ENCODE assay signal across 9 mouse cellular contexts in genomic region chr12:112810092-112810885, GRCm38 (mm10). TPM values are rescaled to one million over a fixed set of nuclear protein-coding genes. Genes with fewer than 3 reads are reported as not detected.
DNase-seq lines count a peak whose midpoint lies in the region; ATAC-seq and TF ChIP-seq lines count a peak whose summit lies in the region.
"Had no signal": no experiment of that assay in that cellular context is flagged by ENCODE, and none has a peak within 500 bp of the region (broad histone marks: within the 10 kb centered on the region; RNA-seq: fewer than 3 reads in every experiment).

No protein-coding gene starts in this region.

- H3K27me3 ChIP-seq in lung, embryonic 14.5 days (ENCODE audit: insufficient read depth, low read length): no peaks in the 10 kb centered on the region
- H3K27me3 ChIP-seq in hindbrain, postnatal 0 days (ENCODE audit: insufficient read depth, low read length): no peaks in the 10 kb centered on the region
- no peaks in the 10 kb centered on the region for H3K27me3 ChIP-seq in neural tube, embryonic 15.5 days (replicated peaks)

- TF ChIP-seq CTCF in lung, embryonic 14.5 days (IDR thresholded peaks at IDR 0.05; ENCODE audit: low read depth): no peak
- no peak for TF ChIP-seq CTCF in hindbrain, postnatal 0 days (IDR thresholded peaks at IDR 0.05; ENCODE audit: low read depth)

- H3K27ac ChIP-seq in lung, embryonic 14.5 days (ENCODE audit: low read depth): no peak overlapping the region
- no peak overlapping the region for H3K27ac ChIP-seq in hindbrain, postnatal 0 days
- H3K27ac ChIP-seq in neural tube, embryonic 15.5 days (replicated peaks): no peak overlapping the region

- intact Hi-C loops in heart, postnatal 25 days (cut with DNase I): no loop called here
- intact Hi-C loops in left cerebral cortex, postnatal 10 days (cut with DNase I): no loop called here

- WGBS in lung, embryonic 14.5 days: 55% methylated on average over 19 of the region's 19 CpGs
- WGBS in hindbrain, postnatal 0 days: 61% methylated on average over 19 of the region's 19 CpGs
- 69% methylated on average over 19 of the region's 19 CpGs for WGBS in neural tube, embryonic 15.5 days

- no peaks in the 10 kb centered on the region for H3K9me3 ChIP-seq in lung, embryonic 14.5 days (ENCODE audit: low read depth, low read length)
- H3K9me3 ChIP-seq in hindbrain, postnatal 0 days (ENCODE audit: low read length): no peaks in the 10 kb centered on the region
- H3K9me3 ChIP-seq in neural tube, embryonic 15.5 days (replicated peaks): no peaks in the 10 kb centered on the region

- H3K4me2 ChIP-seq in lung, embryonic 14.5 days: peak overlapping the region; percentile 99
- peak overlapping the region; percentile 98 for H3K4me2 ChIP-seq in hindbrain, postnatal 0 days (ENCODE audit: low read depth, low read length)
- peak overlapping the region; percentile 96 for H3K4me2 ChIP-seq in neural tube, embryonic 15.5 days

- H3K4me1 ChIP-seq in lung, embryonic 14.5 days (ENCODE audit: insufficient read depth): 0 out of 2 replicates have a peak, but pooled peaks cover 3% of the 10 kb centered on the region
- 0 out of 2 replicates have a peak, but pooled peaks cover 10% of the 10 kb centered on the region for H3K4me1 ChIP-seq in hindbrain, postnatal 0 days (ENCODE audit: insufficient read depth, low read length)
- H3K4me1 ChIP-seq in neural tube, embryonic 15.5 days: peaks cover 30% of the 10 kb centered on the region

- H3K36me3 ChIP-seq in lung, embryonic 14.5 days (ENCODE audit: insufficient read depth): peaks cover 11% of the 10 kb centered on the region
- peaks cover 13% of the 10 kb centered on the region; the same call in 1 of the 2 replicates for H3K36me3 ChIP-seq in hindbrain, postnatal 0 days (ENCODE audit: insufficient read depth, low read length)
- H3K36me3 ChIP-seq in neural tube, embryonic 15.5 days: peaks cover 20% of the 10 kb centered on the region

- peak; percentile 75 for DNase-seq in heart, adult 11 months
- no peak for DNase-seq in heart, postnatal 25 days (ENCODE audit: low spot score)
- no peak for DNase-seq in lung, embryonic 14.5 days
- no peak for DNase-seq in lung, postnatal 10 days
- DNase-seq in hindbrain, postnatal 0 days (ENCODE audit: low spot score): no peak
- DNase-seq in left cerebral cortex, postnatal 10 days (ENCODE audit: extremely low spot score in 1 of 2, low spot score in 2 of 2): no peak
- DNase-seq: kidney, postnatal 4 days had no signal

- no peak for ATAC-seq in lung, embryonic 14.5 days (ENCODE audit: insufficient read depth)
- no peak for ATAC-seq in hindbrain, postnatal 0 days
- ATAC-seq in neural tube, embryonic 15.5 days (ENCODE audit: low FRiP score): no peak
- no peak for ATAC-seq in CD4-positive, CD25-positive, alpha-beta regulatory T cell, adult 4 months

- H3K4me3 ChIP-seq in lung, embryonic 14.5 days (ENCODE audit: low read depth, low read length): peak overlapping the region; percentile 64; the same call in 1 of the 2 replicates
- peak overlapping the region; percentile 68 for H3K4me3 ChIP-seq in hindbrain, postnatal 0 days (ENCODE audit: low read length)
- peak overlapping the region; percentile 77; the same call in 1 of the 2 replicates for H3K4me3 ChIP-seq in neural tube, embryonic 15.5 days (replicated peaks)

- H3K9ac ChIP-seq in lung, embryonic 14.5 days: no peak overlapping the region
- H3K9ac ChIP-seq in hindbrain, postnatal 0 days (replicated peaks; ENCODE audit: low read length): no peak overlapping the region; the same call in 1 of the 2 replicates
- H3K9ac ChIP-seq in neural tube, embryonic 15.5 days (replicated peaks): peak overlapping the region; percentile 17; the same call in 1 of the 2 replicates

RNA-seq across cellular contexts. Expression of gene Clba1, which starts 1.6 kb away (rescaled TPM):
- 1 to 10 TPM; 1.5 to 1.9 TPM for total RNA-seq in heart, postnatal 25 days (2021)
- polyA plus RNA-seq in lung, embryonic 14.5 days (2014; fragmentation: Nextera tagmentation; extraction: Ambion mirVana): 4.3 and 5.1 TPM in 2 replicates
- 16.7 and 16.9 TPM in 2 replicates for total RNA-seq in hindbrain, postnatal 0 days (2014; rRNA removed)
- polyA plus RNA-seq in hindbrain, postnatal 0 days (2015; fragmentation: Nextera tagmentation; extraction: Ambion mirVana): 20.3 and 21.0 TPM in 2 replicates
- 19.6 and 21.1 TPM in 2 replicates for polyA plus RNA-seq in neural tube, embryonic 15.5 days (2015; fragmentation: Nextera tagmentation; extraction: Ambion mirVana)
- total RNA-seq in left cerebral cortex, postnatal 10 days (2021): 10 to 100 TPM; 14.6 to 16.5 TPM
- under 1 TPM in 1 of 2 experiments, not detected in 1; 0.22 TPM for polyA plus RNA-seq in CD4-positive, CD25-positive, alpha-beta regulatory T cell, adult 4 months (2017; shearing (Covaris generic))

RNA-seq across cellular contexts. Expression of gene Ahnak2, which starts 7.8 kb away (rescaled TPM):
- total RNA-seq in heart, postnatal 25 days (2021): 10 to 100 TPM; 15.3 to 16.5 TPM
- polyA plus RNA-seq in lung, embryonic 14.5 days (2014; fragmentation: Nextera tagmentation; extraction: Ambion mirVana): 0.61 and 0.64 TPM in 2 replicates
- 7.7 and 12.1 TPM in 2 replicates for total RNA-seq in hindbrain, postnatal 0 days (2014; rRNA removed)
- polyA plus RNA-seq in hindbrain, postnatal 0 days (2015; fragmentation: Nextera tagmentation; extraction: Ambion mirVana): 3.3 and 3.6 TPM in 2 replicates
- polyA plus RNA-seq in neural tube, embryonic 15.5 days (2015; fragmentation: Nextera tagmentation; extraction: Ambion mirVana): 4.5 and 5.7 TPM in 2 replicates
- total RNA-seq in left cerebral cortex, postnatal 10 days (2021): 10 to 100 TPM; 13.8 to 14.5 TPM
- polyA plus RNA-seq in CD4-positive, CD25-positive, alpha-beta regulatory T cell, adult 4 months (2017; shearing (Covaris generic)): not detected

RNA-seq across cellular contexts. Expression of gene Cdca4, which starts 18.9 kb away (rescaled TPM):
- total RNA-seq in heart, postnatal 25 days (2021): 1 to 10 TPM; 6.4 to 7.6 TPM
- polyA plus RNA-seq in lung, embryonic 14.5 days (2014; fragmentation: Nextera tagmentation; extraction: Ambion mirVana): 140 and 153 TPM in 2 replicates
- total RNA-seq in hindbrain, postnatal 0 days (2014; rRNA removed): 27.9 and 28.6 TPM in 2 replicates
- polyA plus RNA-seq in hindbrain, postnatal 0 days (2015; fragmentation: Nextera tagmentation; extraction: Ambion mirVana): 23.6 and 25.2 TPM in 2 replicates
- 30.3 and 48.6 TPM in 2 replicates for polyA plus RNA-seq in neural tube, embryonic 15.5 days (2015; fragmentation: Nextera tagmentation; extraction: Ambion mirVana)
- total RNA-seq in left cerebral cortex, postnatal 10 days (2021): 10 to 100 TPM; 11.5 TPM
- polyA plus RNA-seq in CD4-positive, CD25-positive, alpha-beta regulatory T cell, adult 4 months (2017; shearing (Covaris generic)): 10 to 100 TPM; 70.5 to 85.8 TPM

RNA-seq across cellular contexts. Expression of gene Pld4, which starts 49.8 kb away (rescaled TPM):
- total RNA-seq in heart, postnatal 25 days (2021): 1 to 10 TPM; 5.6 to 6.9 TPM
- polyA plus RNA-seq in lung, embryonic 14.5 days (2014; fragmentation: Nextera tagmentation; extraction: Ambion mirVana): 9.3 and 10.9 TPM in 2 replicates
- 10.5 and 14.5 TPM in 2 replicates for total RNA-seq in hindbrain, postnatal 0 days (2014; rRNA removed)
- 9.4 and 10.8 TPM in 2 replicates for polyA plus RNA-seq in hindbrain, postnatal 0 days (2015; fragmentation: Nextera tagmentation; extraction: Ambion mirVana)
- 8.4 and 42.0 TPM in 2 replicates for polyA plus RNA-seq in neural tube, embryonic 15.5 days (2015; fragmentation: Nextera tagmentation; extraction: Ambion mirVana)
- 10 to 100 TPM in 1 of 2 experiments, 1 to 10 TPM in 1; 10.0 to 11.9 TPM for total RNA-seq in left cerebral cortex, postnatal 10 days (2021)
- 1 to 10 TPM; 1.7 to 7.2 TPM for polyA plus RNA-seq in CD4-positive, CD25-positive, alpha-beta regulatory T cell, adult 4 months (2017; shearing (Covaris generic))

RNA-seq across cellular contexts. Expression of gene Gpr132, which starts 57.7 kb away (rescaled TPM):
- under 1 TPM in 1 of 2 experiments, not detected in 1; 0.23 TPM for total RNA-seq in heart, postnatal 25 days (2021)
- 0.12 TPM in 1 of 2 replicates, not detected in the other for polyA plus RNA-seq in lung, embryonic 14.5 days (2014; fragmentation: Nextera tagmentation; extraction: Ambion mirVana)
- total RNA-seq in hindbrain, postnatal 0 days (2014; rRNA removed): 0.10 TPM in 1 of 2 replicates, not detected in the other
- polyA plus RNA-seq in hindbrain, postnatal 0 days (2015; fragmentation: Nextera tagmentation; extraction: Ambion mirVana): 0.05 TPM in 1 of 2 replicates, not detected in the other
- 0.08 and 2.8 TPM in 2 replicates for polyA plus RNA-seq in neural tube, embryonic 15.5 days (2015; fragmentation: Nextera tagmentation; extraction: Ambion mirVana)
- not detected for total RNA-seq in left cerebral cortex, postnatal 10 days (2021)
- 100 to 1,000 TPM in 1 of 2 experiments, 10 to 100 TPM in 1; 79.5 to 107 TPM for polyA plus RNA-seq in CD4-positive, CD25-positive, alpha-beta regulatory T cell, adult 4 months (2017; shearing (Covaris generic))
